Mouse (Mus musculus): ENCODE data around the gene Ddc. TPM values are rescaled to one million over a fixed set of nuclear protein-coding genes. Genes with fewer than 3 reads are reported as not detected.

Ddc gene
- polyA plus RNA-seq, 1 experiment from 2014 or later: 21.1 TPM

- peaks cover 12% of the 10 kb centered on the region for H3K4me1 ChIP-seq
- peak overlapping the region; percentile 48; the same call in 1 of the 2 replicates for H3K9ac ChIP-seq
- H3K27me3 ChIP-seq (replicated peaks): no peaks in the 10 kb centered on the region
- no peaks in the 10 kb centered on the region for H3K36me3 ChIP-seq (replicated peaks)
- H3K4me2 ChIP-seq: peak overlapping the region; percentile 77
- ATAC-seq (replicated peaks): no peak
- H3K27ac ChIP-seq: no peak overlapping the region
- H3K4me3 ChIP-seq: peak overlapping the region; percentile 65
- WGBS: 11% methylated on average over 25 of the region's 25 CpGs
- no peaks in the 10 kb centered on the region for H3K9me3 ChIP-seq
These were observed 89.7 kb downstream of the Ddc start for GRCm38 (mm10) chr11:11808035-11808819.

DNA sequence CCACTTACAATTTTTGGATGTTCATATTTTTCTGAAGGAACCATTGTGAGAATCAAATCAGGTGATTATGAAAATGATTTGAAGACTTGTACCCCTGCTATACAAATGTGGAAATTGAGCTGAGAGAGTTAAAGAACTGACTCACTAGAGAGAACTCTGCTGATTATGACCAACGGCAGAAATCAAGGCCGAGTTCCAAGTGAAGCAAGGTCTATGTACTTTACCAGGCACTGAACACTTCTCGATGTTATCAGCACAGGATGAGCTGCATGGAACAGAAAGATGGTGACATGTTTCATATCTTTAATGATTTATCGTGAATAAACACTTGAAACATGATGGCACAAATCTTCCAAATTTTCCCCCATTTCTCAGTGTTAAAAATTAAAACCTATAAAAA lies 92.0 kb downstream of the Ddc start:
- no peaks in the 10 kb centered on the region for H3K9me3 ChIP-seq
- no peak overlapping the region for H3K4me3 ChIP-seq
- no peak overlapping the region for H3K9ac ChIP-seq
- WGBS: 94% methylated on average over 4 of the region's 4 CpGs
- peaks cover 10% of the 10 kb centered on the region for H3K4me1 ChIP-seq
- no peaks in the 10 kb centered on the region for H3K36me3 ChIP-seq (replicated peaks)
- H3K27me3 ChIP-seq (replicated peaks): no peaks in the 10 kb centered on the region
- ATAC-seq (replicated peaks): no peak
- no peak overlapping the region for H3K4me2 ChIP-seq
- no peak overlapping the region for H3K27ac ChIP-seq

GRCm38 (mm10) chr11:11804421-11804820 lies 93.5 kb downstream of the Ddc start:
- no peak overlapping the region for H3K27ac ChIP-seq
- WGBS: 90% methylated on average over 5 of the region's 5 CpGs
- H3K9ac ChIP-seq: no peak overlapping the region
- H3K4me3 ChIP-seq: no peak overlapping the region
- H3K27me3 ChIP-seq (replicated peaks): no peaks in the 10 kb centered on the region
- H3K4me2 ChIP-seq: no peak overlapping the region
- no peaks in the 10 kb centered on the region for H3K36me3 ChIP-seq (replicated peaks)
- no peak for ATAC-seq (replicated peaks)
- no peaks in the 10 kb centered on the region for H3K9me3 ChIP-seq
- H3K4me1 ChIP-seq: peaks cover 5% of the 10 kb centered on the region

- Histone ChIP-seq H3K27me3 (replicated peaks) (no peaks in the 10 kb centered on the region), H3K4me2 (no peak overlapping the region), H3K4me1 (no peaks in the 10 kb centered on the region), H3K27ac (no peak overlapping the region), H3K9me3 (no peaks in the 10 kb centered on the region), H3K9ac (no peak overlapping the region), H3K4me3 (no peak overlapping the region), H3K36me3 (replicated peaks) (no peaks in the 10 kb centered on the region)
- no peak for ATAC-seq (replicated peaks)
- 95% methylated on average over 9 of the region's 9 CpGs for WGBS
These were observed 96.9 kb downstream of the Ddc start for GRCm38 (mm10) chr11:11801067-11801466.

DNA sequence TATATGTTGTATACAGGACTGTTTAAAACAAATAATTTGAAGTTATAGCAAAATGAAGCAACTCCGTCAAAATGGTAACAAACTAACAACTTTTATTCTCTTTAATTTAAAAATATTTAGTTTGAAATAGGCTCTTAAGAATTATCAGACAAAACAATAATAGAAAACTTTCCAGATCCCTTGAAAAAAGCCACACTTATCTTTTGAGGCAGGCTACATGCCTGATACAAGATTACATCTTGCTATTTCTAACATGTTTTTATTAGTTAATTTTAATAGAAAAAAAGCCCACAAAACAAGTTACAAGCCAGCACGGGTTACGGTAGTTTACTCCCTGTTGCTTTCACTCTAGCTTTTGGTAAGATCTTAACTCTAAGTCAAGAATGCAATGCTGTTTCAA lies 97.6 kb downstream of the Ddc start:
- Histone ChIP-seq H3K4me3 (no peak overlapping the region), H3K27me3 (replicated peaks) (no peaks in the 10 kb centered on the region), H3K9me3 (no peaks in the 10 kb centered on the region), H3K9ac (no peak overlapping the region), H3K36me3 (replicated peaks) (no peaks in the 10 kb centered on the region), H3K4me1 (no peaks in the 10 kb centered on the region), H3K4me2 (no peak overlapping the region), H3K27ac (no peak overlapping the region)
- WGBS: 98% methylated on average over 3 of the region's 3 CpGs
- no peak for ATAC-seq (replicated peaks)

DNA sequence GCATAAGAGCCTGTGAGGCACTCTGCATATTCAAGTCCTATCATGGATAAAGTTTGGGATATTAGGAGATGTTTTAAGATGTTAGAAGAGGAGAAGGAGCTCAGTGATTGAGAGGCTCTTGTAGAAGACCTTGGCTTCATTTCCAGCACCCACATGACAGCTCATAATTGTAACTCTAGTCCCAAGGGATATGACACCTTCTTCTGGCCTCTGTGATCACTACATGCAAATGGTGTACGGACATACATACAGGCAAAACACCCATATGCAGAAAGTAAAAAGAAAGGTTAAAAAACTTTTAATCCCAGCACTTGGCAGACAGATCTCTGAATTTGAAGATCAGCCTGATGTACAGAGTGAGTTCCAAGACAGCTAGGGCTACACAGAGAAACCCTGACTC lies 99.3 kb downstream of the Ddc start:
- Histone ChIP-seq H3K9me3 (no peaks in the 10 kb centered on the region), H3K27ac (no peak overlapping the region), H3K4me1 (no peaks in the 10 kb centered on the region), H3K4me2 (no peak overlapping the region), H3K27me3 (replicated peaks) (no peaks in the 10 kb centered on the region), H3K4me3 (no peak overlapping the region), H3K9ac (no peak overlapping the region), H3K36me3 (replicated peaks) (no peaks in the 10 kb centered on the region)
- no peak for ATAC-seq (replicated peaks)
- 100% methylated on average over 1 of the region's 1 CpGs for WGBS

DNA sequence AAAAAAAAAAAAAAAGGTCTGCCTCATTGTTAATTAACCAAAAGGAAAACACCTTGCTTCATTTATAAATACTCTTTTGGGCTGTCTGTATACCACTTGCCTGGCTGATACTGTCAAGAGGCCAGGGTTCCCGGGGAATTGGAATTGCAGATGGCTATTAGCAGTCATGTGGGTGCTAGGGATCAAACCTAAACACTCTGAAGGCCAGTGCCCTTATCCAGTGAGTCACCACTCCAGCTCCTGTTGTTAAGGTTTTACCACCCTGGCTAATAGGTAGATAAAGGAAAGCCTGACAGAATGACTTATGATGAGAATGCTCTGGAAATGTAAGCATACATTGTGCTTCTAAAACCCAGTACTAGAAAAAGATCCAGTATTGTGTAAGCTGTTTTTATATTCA lies 103.3 kb downstream of the Ddc start:
- WGBS: 98% methylated on average over 1 of the region's 1 CpGs
- no peak for ATAC-seq (replicated peaks)
- Histone ChIP-seq H3K4me2 (no peak overlapping the region), H3K9ac (no peak overlapping the region), H3K9me3 (no peaks in the 10 kb centered on the region), H3K27ac (no peak overlapping the region), H3K27me3 (replicated peaks) (no peaks in the 10 kb centered on the region), H3K36me3 (replicated peaks) (no peaks in the 10 kb centered on the region), H3K4me3 (no peak overlapping the region), H3K4me1 (no peaks in the 10 kb centered on the region)

GRCm38 (mm10) chr11:11788521-11788974 lies 109.4 kb downstream of the Ddc start:
- Histone ChIP-seq H3K4me2 (peak overlapping the region; percentile 30; the same call in 1 of the 2 replicates), H3K4me3 (no peak overlapping the region), H3K27me3 (replicated peaks) (no peaks in the 10 kb centered on the region), H3K9ac (no peak overlapping the region), H3K27ac (no peak overlapping the region), H3K9me3 (no peaks in the 10 kb centered on the region), H3K4me1 (no peaks in the 10 kb centered on the region), H3K36me3 (replicated peaks) (no peaks in the 10 kb centered on the region)
- WGBS: 0% methylated on average over 8 of the region's 8 CpGs
- peak; percentile 98 for ATAC-seq (replicated peaks)

DNA sequence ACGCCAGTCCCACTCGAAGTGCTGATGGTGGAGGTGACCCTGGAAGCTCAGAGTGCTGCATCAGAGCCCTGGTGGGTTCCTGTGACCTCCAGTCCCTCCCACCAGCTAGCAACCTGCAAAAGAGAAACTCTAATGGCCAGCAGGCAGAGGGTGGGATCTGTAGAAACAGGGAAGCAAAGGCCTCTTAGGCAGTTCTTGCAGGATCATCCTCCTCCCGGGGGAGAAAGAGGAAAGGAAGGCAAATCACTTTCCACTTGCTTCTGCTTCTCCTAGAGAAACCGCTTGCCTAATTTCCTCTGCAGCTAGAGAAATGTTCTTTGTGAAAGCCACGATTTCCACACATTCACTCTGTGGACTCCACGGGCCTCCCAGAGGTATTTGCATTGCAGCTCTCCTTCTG lies 112.5 kb downstream of the Ddc start:
- no peak for ATAC-seq (replicated peaks)
- H3K9ac ChIP-seq: no peak overlapping the region
- 71% methylated on average over 6 of the region's 6 CpGs for WGBS

GRCm38 (mm10) chr11:11781728-11782127 lies 116.2 kb downstream of the Ddc start:
- no peaks in the 10 kb centered on the region for H3K4me1 ChIP-seq
- H3K27me3 ChIP-seq (replicated peaks): no peaks in the 10 kb centered on the region
- H3K36me3 ChIP-seq (replicated peaks): no peaks in the 10 kb centered on the region
- no peak overlapping the region for H3K27ac ChIP-seq
- no peak overlapping the region for H3K4me3 ChIP-seq
- no peaks in the 10 kb centered on the region for H3K9me3 ChIP-seq
- no peak overlapping the region for H3K4me2 ChIP-seq
- H3K9ac ChIP-seq: no peak overlapping the region
- ATAC-seq (replicated peaks): no peak
- WGBS: 87% methylated on average over 8 of the region's 8 CpGs

More for the DNA sequence above, 112.5 kb downstream of the Ddc start:
- no peak overlapping the region for H3K27ac ChIP-seq
- no peaks in the 10 kb centered on the region for H3K27me3 ChIP-seq (replicated peaks)
- no peak overlapping the region for H3K4me2 ChIP-seq
- no peaks in the 10 kb centered on the region for H3K36me3 ChIP-seq (replicated peaks)
- H3K4me1 ChIP-seq: no peaks in the 10 kb centered on the region
- no peaks in the 10 kb centered on the region for H3K9me3 ChIP-seq
- no peak overlapping the region for H3K4me3 ChIP-seq

- Histone ChIP-seq H3K4me3 (no peak overlapping the region), H3K9ac (no peak overlapping the region), H3K9me3 (no peaks in the 10 kb centered on the region), H3K4me1 (no peaks in the 10 kb centered on the region), H3K27me3 (replicated peaks) (no peaks in the 10 kb centered on the region), H3K36me3 (replicated peaks) (no peaks in the 10 kb centered on the region), H3K27ac (no peak overlapping the region), H3K4me2 (no peak overlapping the region)
- no peak for ATAC-seq (replicated peaks)
- 96% methylated on average over 6 of the region's 6 CpGs for WGBS
These were observed 119.6 kb downstream of the Ddc start for GRCm38 (mm10) chr11:11778345-11778744.

DNA sequence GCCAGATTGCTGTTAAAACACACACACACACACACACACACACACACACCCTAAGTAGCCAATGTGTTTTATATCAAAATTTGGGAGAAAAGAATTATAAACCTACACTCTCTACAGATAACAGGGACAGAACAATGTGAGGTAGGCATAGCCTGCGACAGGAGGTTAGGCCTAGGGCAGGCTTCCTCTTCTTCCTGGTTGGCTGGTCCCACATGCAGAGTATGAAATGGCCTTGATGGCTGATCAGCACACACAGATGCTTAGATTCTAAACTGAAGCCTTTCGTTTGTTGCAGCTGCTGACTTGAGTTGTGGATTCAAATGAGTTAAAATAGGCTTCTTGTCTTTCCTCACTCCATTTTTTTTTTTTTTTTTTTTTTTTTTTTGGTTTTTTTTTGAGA lies 120.1 kb downstream of the Ddc start:
- Histone ChIP-seq H3K27ac (no peak overlapping the region), H3K4me2 (no peak overlapping the region), H3K36me3 (replicated peaks) (no peaks in the 10 kb centered on the region), H3K9me3 (no peaks in the 10 kb centered on the region), H3K27me3 (replicated peaks) (no peaks in the 10 kb centered on the region), H3K4me3 (no peak overlapping the region), H3K4me1 (no peaks in the 10 kb centered on the region), H3K9ac (no peak overlapping the region)
- WGBS: 87% methylated on average over 2 of the region's 2 CpGs
- ATAC-seq (replicated peaks): no peak

GRCm38 (mm10) chr11:11777246-11777645 lies 120.7 kb downstream of the Ddc start:
- Histone ChIP-seq H3K4me3 (no peak overlapping the region), H3K4me2 (no peak overlapping the region), H3K9me3 (no peaks in the 10 kb centered on the region), H3K27me3 (replicated peaks) (no peaks in the 10 kb centered on the region), H3K27ac (no peak overlapping the region), H3K9ac (no peak overlapping the region), H3K4me1 (no peaks in the 10 kb centered on the region), H3K36me3 (replicated peaks) (no peaks in the 10 kb centered on the region)
- 81% methylated on average over 3 of the region's 3 CpGs for WGBS
- no peak for ATAC-seq (replicated peaks)
